Mouse (Mus musculus) adrenal gland, postnatal 36 days (tissue): ENCODE data around the gene Galntl5. TPM values are rescaled to one million over a fixed set of nuclear protein-coding genes. Genes with fewer than 3 reads are reported as not detected.

Experiments
- microRNA-seq: library from miRNA; unstranded; fragments of <30 nt; microRNA quantifications from one replicate; pipeline ENCODE4 v1.2.0, GENCODE M21; 2021
- total RNA-seq, 2 experiments: library from RNA; stranded (reverse); gene quantifications; 2 replicates each; pipeline ENCODE4 v1.2.3; 2021

Gene Galntl5
- total RNA-seq, 2 experiments from 2014 or later = not detected

Small RNA genes lying within 50 kb of the gene (microRNA-seq; reads per million reads assigned to microRNA genes)
- gene Gm26051 = not detected

Other genes starting within 250 kb of the Galntl5 start
- 10 to 100 TPM; 36.8 to 42.7 TPM for gene Prkag2, start 80.8 kb upstream of the Galntl5 start, total RNA-seq
- gene Galnt11, start 40.4 kb downstream of the Galntl5 start, total RNA-seq = 10 to 100 TPM; 39.6 to 51.8 TPM
- gene E130116L18Rik, start 41.7 kb downstream of the Galntl5 start, total RNA-seq = not detected